Mouse (Mus musculus): ENCODE data around the gene Commd4. TPM values are rescaled to one million over a fixed set of nuclear protein-coding genes. Genes with fewer than 3 reads are reported as not detected.

Commd4 gene
- polyA plus RNA-seq, 1 experiment, result 52.4 TPM

- peak overlapping the region; percentile 67 for H3K4me3 ChIP-seq (ENCODE audit: insufficient read depth, low read length)
- H3K27ac ChIP-seq (ENCODE audit: insufficient read depth, low read length), result no peak overlapping the region
- TF ChIP-seq POLR2A (IDR thresholded peaks at IDR 0.05; ENCODE audit: low read depth, low read length), result no peak
- no peak for TF ChIP-seq CTCF (IDR thresholded peaks at IDR 0.05; ENCODE audit: borderline replicate concordance, insufficient read depth, low read length)
- H3K4me1 ChIP-seq (ENCODE audit: control insufficient read depth, insufficient read depth, low read length), result peaks cover 2% of the 10 kb centered on the region; the same call in 1 of the 2 replicates
Measured at GRCm38 (mm10) chr9:57129641-57130040, 28.5 kb downstream of the Commd4 start.

GRCm38 (mm10) chr9:57117261-57117755, 40.8 kb downstream of the Commd4 start:
- Histone ChIP-seq H3K4me3 (ENCODE audit: insufficient read depth, low read length) (no peak overlapping the region), H3K4me1 (ENCODE audit: control insufficient read depth, insufficient read depth, low read length) (no peaks in the 10 kb centered on the region), H3K27ac (ENCODE audit: insufficient read depth, low read length) (no peak overlapping the region)
- TF ChIP-seq CTCF (IDR thresholded peaks at IDR 0.05; ENCODE audit: borderline replicate concordance, insufficient read depth, low read length) (no peak), POLR2A (IDR thresholded peaks at IDR 0.05; ENCODE audit: low read depth, low read length) (no peak)

Other genes starting within 250 kb of the Commd4 start
- 18.1 and 20.7 TPM in 2 replicates for gene Snx33, start 230.0 kb downstream of the Commd4 start, polyA plus RNA-seq (2011; ENCODE audit: insufficient read length, low read depth, missing spikeins)
- 92.7 and 107 TPM in 2 replicates for gene Imp3, start 220.9 kb downstream of the Commd4 start, polyA plus RNA-seq (2011; ENCODE audit: insufficient read length, low read depth, missing spikeins)
- gene Snupn, start 207.5 kb downstream of the Commd4 start, polyA plus RNA-seq (2011; ENCODE audit: insufficient read length, low read depth, missing spikeins), result 14.1 and 14.5 TPM in 2 replicates
- gene Ptpn9, start 163.4 kb downstream of the Commd4 start, polyA plus RNA-seq (2011; ENCODE audit: insufficient read length, low read depth, missing spikeins), result 74.5 and 79.8 TPM in 2 replicates
- 34.3 and 49.7 TPM in 2 replicates for gene Sin3a, start 86.3 kb downstream of the Commd4 start, polyA plus RNA-seq (2011; ENCODE audit: insufficient read length, low read depth, missing spikeins)
- 81.2 and 86.1 TPM in 2 replicates for gene Man2c1, start 27.6 kb downstream of the Commd4 start, polyA plus RNA-seq (2011; ENCODE audit: insufficient read length, low read depth, missing spikeins)
- 6.5 and 7.0 TPM in 2 replicates for gene Neil1, start 10.0 kb downstream of the Commd4 start, polyA plus RNA-seq (2011; ENCODE audit: insufficient read length, low read depth, missing spikeins)
- not detected in 2 replicates for gene Trcg1, start 78.2 kb upstream of the Commd4 start, polyA plus RNA-seq (2011; ENCODE audit: insufficient read length, low read depth, missing spikeins)
- gene 1700017B05Rik, start 104.3 kb upstream of the Commd4 start, polyA plus RNA-seq (2011; ENCODE audit: insufficient read length, low read depth, missing spikeins), result 30.6 and 36.6 TPM in 2 replicates

All from embryonic fibroblast, embryonic 13.5 days (primary cell).